Mouse (Mus musculus): ENCODE measurements around the gene Iqgap1. TPM values are rescaled to one million over a fixed set of nuclear protein-coding genes. Genes with fewer than 3 reads are reported as not detected.

The Iqgap1 gene
- polyA plus RNA-seq, 1 experiment: 222 TPM

DNA sequence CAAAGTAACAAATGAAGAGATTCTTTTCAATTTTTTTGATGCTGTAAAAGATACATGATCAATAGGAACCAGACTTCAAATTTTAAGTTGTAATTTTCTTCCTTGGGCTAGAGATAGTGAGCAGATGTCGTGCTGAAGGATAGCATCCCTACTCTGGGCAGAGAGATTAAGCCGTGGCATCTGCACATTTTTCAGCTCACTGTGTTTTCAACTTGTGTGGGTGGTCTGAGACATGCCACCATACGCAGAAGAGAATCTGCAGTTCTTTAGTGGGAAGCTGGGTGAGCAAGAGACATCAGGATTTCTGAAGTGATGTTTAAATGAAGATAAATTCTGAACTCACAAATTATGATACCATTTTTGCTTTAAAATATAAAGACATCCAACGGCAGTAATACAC lies 19.4 kb downstream of the Iqgap1 start:
- TF ChIP-seq POLR2A (IDR thresholded peaks at IDR 0.05; ENCODE audit: insufficient read depth, low read length) (no peak), CTCF (IDR thresholded peaks at IDR 0.05; ENCODE audit: low read depth, low read length) (no peak), EP300 (IDR thresholded peaks at IDR 0.05; ENCODE audit: insufficient read depth, low read depth, low read length) (no peak)
- H3K4me1 ChIP-seq (ENCODE audit: control insufficient read depth, insufficient read depth, low read length): peaks cover 2% of the 10 kb centered on the region
- no peaks in the 10 kb centered on the region for H3K27me3 ChIP-seq (ENCODE audit: control insufficient read depth, insufficient read depth, low read length, poor library complexity, severe bottlenecking)
- no peak overlapping the region for H3K27ac ChIP-seq (ENCODE audit: insufficient read depth, low read length)
- H3K36me3 ChIP-seq (ENCODE audit: control insufficient read depth, insufficient read depth, low read length, poor library complexity, severe bottlenecking): no peaks in the 10 kb centered on the region
- H3K9me3 ChIP-seq (replicated peaks; ENCODE audit: control insufficient read depth, insufficient read depth, low read length, poor library complexity, severe bottlenecking): no peaks in the 10 kb centered on the region
- H3K4me3 ChIP-seq (ENCODE audit: low read depth, low read length): no peak overlapping the region
- no peak overlapping the region for H3K9ac ChIP-seq (ENCODE audit: low read depth, poor library complexity, severe bottlenecking)

DNA sequence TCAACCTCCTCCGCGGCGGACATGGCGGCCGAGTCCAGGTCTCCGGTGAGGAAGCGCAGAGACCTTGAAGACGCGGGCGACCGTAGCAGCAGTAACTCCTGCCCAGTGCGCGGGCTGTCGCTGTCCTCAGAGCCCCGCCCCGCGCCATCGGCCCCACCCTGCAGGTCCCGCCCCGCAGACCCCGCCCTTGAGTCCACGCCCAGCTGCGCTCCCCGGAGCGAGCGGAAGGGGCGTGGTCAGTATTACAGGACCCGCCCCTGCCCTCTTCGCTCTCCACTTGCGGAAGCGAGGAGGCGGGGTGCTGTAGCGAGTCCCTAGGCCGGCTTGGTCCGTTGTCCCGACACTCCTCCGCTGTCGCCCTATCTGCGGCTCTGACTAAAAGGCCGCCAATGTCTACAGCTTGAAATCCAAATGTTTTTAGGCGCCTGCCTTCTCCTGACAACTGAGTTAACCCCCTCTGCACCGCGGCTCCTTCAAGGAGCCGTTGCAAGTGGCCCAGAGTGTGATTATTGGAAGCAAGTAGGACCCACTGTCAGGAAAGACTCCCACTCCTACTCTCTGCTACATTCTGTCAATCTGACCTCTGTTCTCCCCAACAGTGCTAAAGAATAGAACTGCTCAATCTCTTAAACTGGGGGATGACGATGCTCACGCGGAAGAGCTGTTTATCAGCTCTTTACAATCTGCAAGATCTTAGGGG lies 22.5 kb downstream of the Iqgap1 start:
- Histone ChIP-seq H3K27ac (ENCODE audit: insufficient read depth, low read length) (peak overlapping the region; percentile 31; the same call in 1 of the 2 replicates), H3K4me1 (ENCODE audit: control insufficient read depth, insufficient read depth, low read length) (no peaks in the 10 kb centered on the region), H3K9me3 (replicated peaks; ENCODE audit: control insufficient read depth, insufficient read depth, low read length, poor library complexity, severe bottlenecking) (no peaks in the 10 kb centered on the region), H3K4me3 (ENCODE audit: low read depth, low read length) (peak overlapping the region; percentile 81), H3K9ac (ENCODE audit: low read depth, poor library complexity, severe bottlenecking) (peak overlapping the region; percentile 80), H3K27me3 (ENCODE audit: control insufficient read depth, insufficient read depth, low read length, poor library complexity, severe bottlenecking) (no peaks in the 10 kb centered on the region), H3K36me3 (ENCODE audit: control insufficient read depth, insufficient read depth, low read length, poor library complexity, severe bottlenecking) (peaks cover 12% of the 10 kb centered on the region)
- TF ChIP-seq EP300 (IDR thresholded peaks at IDR 0.05; ENCODE audit: insufficient read depth, low read depth, low read length) (no peak), CTCF (IDR thresholded peaks at IDR 0.05; ENCODE audit: low read depth, low read length) (no peak), POLR2A (IDR thresholded peaks at IDR 0.05; ENCODE audit: insufficient read depth, low read length) (peak; percentile 19)

DNA sequence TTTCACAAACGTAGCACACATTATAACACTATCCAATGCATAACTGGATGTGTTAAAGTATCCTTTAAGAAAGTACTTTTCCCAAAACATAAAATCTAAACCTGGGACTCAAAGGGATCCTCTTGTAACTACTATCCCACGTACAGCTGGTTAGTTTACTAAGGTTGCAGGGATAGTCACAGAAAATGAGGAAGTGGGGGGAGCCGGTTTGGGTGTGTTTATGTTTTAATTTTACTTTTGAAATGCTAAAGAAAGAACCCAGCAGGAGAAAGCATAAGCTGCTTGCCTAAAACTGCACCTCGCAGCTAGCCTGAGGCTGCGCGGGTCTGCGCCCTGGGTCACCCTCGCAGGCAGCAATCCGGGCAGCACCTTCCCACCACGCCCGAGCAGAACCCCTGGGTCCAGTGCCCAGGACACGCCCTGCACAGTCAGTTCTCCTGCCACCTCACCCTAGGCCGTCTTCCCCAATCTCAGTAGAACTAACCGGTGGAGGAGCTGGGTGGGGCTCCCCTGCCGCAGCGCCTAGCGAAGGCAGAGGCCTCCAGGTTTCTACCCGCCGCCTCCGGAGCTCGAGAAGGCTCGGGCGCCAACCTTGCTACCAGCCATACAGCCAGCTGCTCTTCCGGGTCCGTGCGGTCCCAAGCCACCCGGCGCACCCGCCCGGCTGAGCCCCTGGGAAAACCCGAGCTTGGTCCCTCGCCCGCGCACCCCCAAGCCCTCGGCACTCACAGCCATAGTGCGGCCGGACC lies 23.2 kb downstream of the Iqgap1 start:
- no peaks in the 10 kb centered on the region for H3K9me3 ChIP-seq (replicated peaks; ENCODE audit: control insufficient read depth, insufficient read depth, low read length, poor library complexity, severe bottlenecking)
- TF ChIP-seq POLR2A (IDR thresholded peaks at IDR 0.05; ENCODE audit: insufficient read depth, low read length) (no peak), EP300 (IDR thresholded peaks at IDR 0.05; ENCODE audit: insufficient read depth, low read depth, low read length) (0 out of 2 replicates have a peak, but pooled peaks have one; percentile 5), CTCF (IDR thresholded peaks at IDR 0.05; ENCODE audit: low read depth, low read length) (no peak)
- no peaks in the 10 kb centered on the region for H3K27me3 ChIP-seq (ENCODE audit: control insufficient read depth, insufficient read depth, low read length, poor library complexity, severe bottlenecking)
- H3K36me3 ChIP-seq (ENCODE audit: control insufficient read depth, insufficient read depth, low read length, poor library complexity, severe bottlenecking): peaks cover 20% of the 10 kb centered on the region
- peak overlapping the region; percentile 81 for H3K4me3 ChIP-seq (ENCODE audit: low read depth, low read length)
- peak overlapping the region; percentile 80 for H3K9ac ChIP-seq (ENCODE audit: low read depth, poor library complexity, severe bottlenecking)
- H3K4me1 ChIP-seq (ENCODE audit: control insufficient read depth, insufficient read depth, low read length): no peaks in the 10 kb centered on the region
- no peak overlapping the region for H3K27ac ChIP-seq (ENCODE audit: insufficient read depth, low read length)

DNA sequence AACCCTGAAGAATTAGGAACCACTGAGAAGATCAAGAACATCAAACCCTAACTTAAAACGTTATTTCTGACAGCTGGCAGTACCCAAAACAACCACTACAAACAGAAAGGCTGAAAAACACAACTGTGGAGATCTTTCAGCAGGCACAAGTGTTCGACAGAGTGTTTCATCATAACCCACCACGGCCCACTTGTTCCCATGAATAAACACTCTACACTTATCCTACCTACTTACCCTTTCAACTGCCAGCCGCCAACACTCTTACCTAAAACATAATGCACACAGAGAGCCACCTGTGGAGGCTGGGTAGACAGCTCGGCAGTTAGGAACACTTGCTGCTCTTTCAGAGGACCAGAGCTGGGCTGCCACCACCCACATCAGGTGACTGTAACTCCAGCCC lies 26.5 kb downstream of the Iqgap1 start:
- Histone ChIP-seq H3K4me3 (ENCODE audit: low read depth, low read length) (no peak overlapping the region), H3K4me1 (ENCODE audit: control insufficient read depth, insufficient read depth, low read length) (no peaks in the 10 kb centered on the region), H3K27ac (ENCODE audit: insufficient read depth, low read length) (no peak overlapping the region), H3K36me3 (ENCODE audit: control insufficient read depth, insufficient read depth, low read length, poor library complexity, severe bottlenecking) (peaks cover 38% of the 10 kb centered on the region), H3K9ac (ENCODE audit: low read depth, poor library complexity, severe bottlenecking) (no peak overlapping the region), H3K27me3 (ENCODE audit: control insufficient read depth, insufficient read depth, low read length, poor library complexity, severe bottlenecking) (no peaks in the 10 kb centered on the region), H3K9me3 (replicated peaks; ENCODE audit: control insufficient read depth, insufficient read depth, low read length, poor library complexity, severe bottlenecking) (no peaks in the 10 kb centered on the region)
- TF ChIP-seq CTCF (IDR thresholded peaks at IDR 0.05; ENCODE audit: low read depth, low read length) (no peak), POLR2A (IDR thresholded peaks at IDR 0.05; ENCODE audit: insufficient read depth, low read length) (no peak), EP300 (IDR thresholded peaks at IDR 0.05; ENCODE audit: insufficient read depth, low read depth, low read length) (no peak)

DNA sequence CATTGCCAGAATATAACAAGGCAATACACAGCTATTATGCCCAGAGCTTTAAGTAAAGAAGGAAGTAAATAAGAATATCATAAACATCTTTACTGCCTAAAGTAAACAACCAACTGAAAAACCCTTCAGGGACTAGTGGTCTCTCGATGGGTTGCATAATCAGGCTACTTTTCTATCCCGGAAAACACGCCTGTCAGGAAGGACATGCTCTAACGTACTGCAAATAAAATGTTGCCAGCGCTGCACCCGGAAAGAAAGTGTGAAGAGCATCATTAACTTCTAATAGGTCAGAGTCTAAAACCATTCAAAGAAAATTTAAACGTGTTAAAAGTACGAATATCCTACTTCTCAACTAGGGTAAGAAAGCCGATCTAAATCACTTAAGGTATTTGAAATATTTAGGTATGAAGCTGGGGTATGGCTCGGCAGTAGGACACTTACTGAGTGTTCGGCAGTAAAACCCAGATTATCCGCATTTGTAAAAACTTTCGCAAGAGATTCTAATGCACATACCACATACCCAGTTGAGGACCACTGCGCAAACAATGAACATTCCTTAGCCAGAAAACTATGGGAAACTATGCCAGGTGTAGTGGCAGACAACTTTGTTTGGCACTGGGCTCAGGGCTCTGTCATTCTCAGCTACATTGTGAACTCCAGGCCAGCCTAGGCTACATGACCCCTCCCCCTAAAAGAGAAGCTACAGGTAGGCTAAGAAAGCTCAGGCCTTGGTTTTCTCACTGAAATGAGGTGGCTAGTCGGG lies 28.8 kb downstream of the Iqgap1 start:
- peaks cover 44% of the 10 kb centered on the region for H3K36me3 ChIP-seq (ENCODE audit: control insufficient read depth, insufficient read depth, low read length, poor library complexity, severe bottlenecking)
- no peaks in the 10 kb centered on the region for H3K4me1 ChIP-seq (ENCODE audit: control insufficient read depth, insufficient read depth, low read length)
- no peak overlapping the region for H3K27ac ChIP-seq (ENCODE audit: insufficient read depth, low read length)
- no peaks in the 10 kb centered on the region for H3K27me3 ChIP-seq (ENCODE audit: control insufficient read depth, insufficient read depth, low read length, poor library complexity, severe bottlenecking)
- no peak overlapping the region for H3K4me3 ChIP-seq (ENCODE audit: low read depth, low read length)
- TF ChIP-seq CTCF (IDR thresholded peaks at IDR 0.05; ENCODE audit: low read depth, low read length) (no peak), POLR2A (IDR thresholded peaks at IDR 0.05; ENCODE audit: insufficient read depth, low read length) (no peak), EP300 (IDR thresholded peaks at IDR 0.05; ENCODE audit: insufficient read depth, low read depth, low read length) (no peak)
- H3K9me3 ChIP-seq (replicated peaks; ENCODE audit: control insufficient read depth, insufficient read depth, low read length, poor library complexity, severe bottlenecking): no peaks in the 10 kb centered on the region
- no peak overlapping the region for H3K9ac ChIP-seq (ENCODE audit: low read depth, poor library complexity, severe bottlenecking)
